Mouse (Mus musculus) neural tube, embryonic 11.5 days (tissue): ENCODE data around the gene Mybphl. TPM values are rescaled to one million over a fixed set of nuclear protein-coding genes. Genes with fewer than 3 reads are reported as not detected.

Experiments used
- ATAC-seq: fragments of 200-750 bp; cut with Nextera tagmentation; 2 replicates; pipeline ENCODE4 v1.8.0; 2017; ENCODE audit warnings: moderate number of reproducible peaks, mild to moderate bottlenecking, moderate TSS enrichment, moderate library complexity; ENCODE audit not compliant: insufficient read depth, low FRiP score, low TSS enrichment
- DNase-seq: peaks from one replicate; pipeline ENCODE4 v3.0.0-alpha.2; 2015; ENCODE audit warnings: low spot score
- H3K27ac ChIP-seq: fragments of 300-500 bp; sonication (generic); 2 replicates; pipeline ENCODE4 v1.5.1; 2014; ENCODE audit warnings: low read depth, mild to moderate bottlenecking, low read length
- H3K27me3 ChIP-seq: fragments of 300-500 bp; sonication (generic); 2 replicates; pipeline ENCODE4 v1.6.1; 2014; ENCODE audit warnings: mild to moderate bottlenecking, low read length, mixed read lengths; ENCODE audit not compliant: control insufficient read depth, insufficient read depth
- H3K36me3 ChIP-seq: fragments of 300-500 bp; sonication (generic); 2 replicates; pipeline ENCODE4 v1.6.1; 2014; ENCODE audit warnings: mild to moderate bottlenecking, low read length, moderate library complexity, mixed read lengths; ENCODE audit not compliant: control insufficient read depth, insufficient read depth
- H3K4me1 ChIP-seq: fragments of 300-500 bp; sonication (generic); 2 replicates; pipeline ENCODE4 v1.6.1; 2014; ENCODE audit warnings: low read length, mixed read lengths; ENCODE audit not compliant: control insufficient read depth, insufficient read depth
- H3K4me2 ChIP-seq: fragments of 300-500 bp; sonication (generic); 2 replicates; pipeline ENCODE4 v1.6.1; 2014; ENCODE audit warnings: low read depth, mild to moderate bottlenecking, moderate library complexity
- H3K4me3 ChIP-seq: fragments of 300-500 bp; sonication (generic); 2 replicates; pipeline ENCODE4 v1.5.1; 2014; ENCODE audit warnings: low read depth, low read length
- H3K9ac ChIP-seq: fragments of 300-500 bp; sonication (generic); 2 replicates; pipeline ENCODE4 v1.6.1; 2014; ENCODE audit warnings: mild to moderate bottlenecking, low read length
- H3K9me3 ChIP-seq: fragments of 300-500 bp; sonication (generic); 2 replicates; pipeline ENCODE4 v1.6.1; 2016; ENCODE audit warnings: low read length; ENCODE audit not compliant: control insufficient read depth
- WGBS: fragments of 180-500 bp; shearing (Covaris S2); extraction: QIAGEN DNeasy Blood & Tissue Kit; methylation state at CpG from one replicate; pipeline ENCODE4 v1.1.7; 2014; 5-methylcytosine and 5-hydroxymethylcytosine counted together
- polyA plus RNA-seq: library from polyadenylated mRNA; unstranded; fragments of >200 nt; fragmentation: Nextera tagmentation; extraction: Ambion mirVana; gene quantifications from 2 replicates; pipeline ENCODE4 v1.2.1, GENCODE M21; 2014

Mybphl gene
- polyA plus RNA-seq, 1 experiment from 2014 or later: 0.31 TPM

DNA sequence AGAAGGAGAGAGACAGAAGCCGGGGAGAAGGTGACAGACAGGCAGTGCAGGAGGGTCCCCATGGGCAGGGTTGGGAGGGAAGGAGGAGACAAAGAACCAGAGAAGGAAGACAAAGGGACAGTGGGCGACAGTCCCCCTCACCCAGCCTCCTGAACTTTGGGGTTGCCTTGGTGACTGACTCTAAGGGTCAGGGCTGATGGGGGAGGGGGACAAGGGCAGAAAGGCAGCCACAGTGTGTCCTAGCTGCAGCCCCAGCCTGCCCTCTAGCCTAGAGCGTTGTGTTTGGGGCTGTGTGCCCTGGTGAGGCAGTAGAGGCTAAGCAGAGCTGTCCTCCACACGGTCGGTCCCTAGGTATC lies 45.6 kb downstream of the Mybphl start:
- H3K4me1 ChIP-seq: peaks cover 39% of the 10 kb centered on the region
- peak; percentile 79 for DNase-seq
- peak overlapping the region; percentile 89 for H3K9ac ChIP-seq
- H3K36me3 ChIP-seq: peaks cover 31% of the 10 kb centered on the region
- peak overlapping the region; percentile 97 for H3K27ac ChIP-seq
- H3K9me3 ChIP-seq: peaks cover 8% of the 10 kb centered on the region
- peak; percentile 49 for ATAC-seq
- peak overlapping the region; percentile 87 for H3K4me2 ChIP-seq
- peak overlapping the region; percentile 41 for H3K4me3 ChIP-seq
- no peaks in the 10 kb centered on the region for H3K27me3 ChIP-seq
- 16% methylated on average over 5 of the region's 5 CpGs for WGBS

DNA sequence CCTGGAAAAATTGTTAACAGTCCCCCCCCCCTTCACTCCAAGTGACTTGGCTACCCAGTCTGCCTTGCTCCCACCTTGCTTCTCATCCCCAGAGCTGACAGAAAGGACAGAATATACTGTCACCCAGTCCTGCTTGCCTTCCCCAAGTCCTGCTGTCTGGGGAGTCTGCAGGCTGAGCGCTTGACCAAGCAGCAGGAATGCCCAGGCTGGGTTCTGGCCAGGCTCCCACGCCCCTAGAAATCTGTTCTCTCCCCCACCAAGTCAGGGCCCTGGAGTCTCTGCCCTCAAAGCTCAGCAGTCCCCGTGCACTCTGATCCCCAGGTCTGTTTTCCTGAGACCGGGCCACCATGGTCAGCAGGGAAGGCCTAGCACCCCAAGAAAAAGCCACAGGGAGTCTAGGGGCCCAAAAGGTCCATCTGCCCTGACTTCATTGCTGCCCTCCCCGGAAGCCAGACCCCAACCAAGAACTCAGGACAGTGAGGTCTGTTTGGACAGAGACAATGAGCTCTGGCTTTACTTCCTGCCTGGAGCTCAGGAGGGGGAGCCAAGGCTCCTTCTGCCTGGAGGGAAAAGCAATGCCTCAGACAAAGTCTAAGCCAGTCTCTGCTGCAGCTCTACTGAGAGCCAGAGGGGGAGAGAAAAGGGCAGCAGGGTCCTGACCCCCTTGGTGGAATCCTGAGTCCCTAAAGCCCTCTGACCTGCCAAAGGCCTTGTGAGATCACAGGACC lies 46.5 kb downstream of the Mybphl start:
- no peak for ATAC-seq
- Histone ChIP-seq H3K27me3 (no peaks in the 10 kb centered on the region), H3K9ac (peak overlapping the region; percentile 89), H3K4me1 (peaks cover 37% of the 10 kb centered on the region), H3K36me3 (peaks cover 31% of the 10 kb centered on the region), H3K4me2 (peak overlapping the region; percentile 87), H3K9me3 (peaks cover 8% of the 10 kb centered on the region), H3K4me3 (peak overlapping the region; percentile 41), H3K27ac (peak overlapping the region; percentile 97)
- whole genome bisulfite sequencing: 48% methylated on average over 5 of the region's 5 CpGs
- DNase-seq: no peak

DNA sequence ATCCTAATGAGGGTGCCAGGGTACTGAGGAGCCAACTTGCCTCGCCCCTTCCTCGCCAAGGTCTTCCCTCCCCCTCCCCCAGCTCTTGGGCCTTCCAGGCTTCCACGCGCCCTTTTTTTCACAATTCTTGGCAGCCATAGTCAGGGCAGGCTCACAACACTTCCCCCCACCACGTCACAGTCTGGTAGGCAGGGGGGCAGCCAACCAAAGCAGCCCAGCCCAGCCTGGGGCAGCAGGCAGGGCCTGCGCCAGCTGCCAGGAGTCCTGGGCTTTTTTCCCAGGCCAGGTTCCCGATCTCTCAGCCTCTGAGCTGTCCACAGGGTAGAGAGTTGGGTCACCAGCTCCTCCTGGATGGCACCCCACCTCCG lies 47.0 kb downstream of the Mybphl start:
- peak; percentile 54 for DNase-seq
- peaks cover 29% of the 10 kb centered on the region for H3K36me3 ChIP-seq
- ATAC-seq: peak; percentile 35; the same call in 1 of the 2 replicates
- H3K9me3 ChIP-seq: peaks cover 8% of the 10 kb centered on the region
- H3K27me3 ChIP-seq: no peaks in the 10 kb centered on the region
- H3K4me3 ChIP-seq: peak overlapping the region; percentile 41
- peaks cover 32% of the 10 kb centered on the region for H3K4me1 ChIP-seq
- peak overlapping the region; percentile 87 for H3K4me2 ChIP-seq
- 50% methylated on average over 8 of the region's 8 CpGs for WGBS
- H3K9ac ChIP-seq: peak overlapping the region; percentile 89
- H3K27ac ChIP-seq: peak overlapping the region; percentile 97

DNA sequence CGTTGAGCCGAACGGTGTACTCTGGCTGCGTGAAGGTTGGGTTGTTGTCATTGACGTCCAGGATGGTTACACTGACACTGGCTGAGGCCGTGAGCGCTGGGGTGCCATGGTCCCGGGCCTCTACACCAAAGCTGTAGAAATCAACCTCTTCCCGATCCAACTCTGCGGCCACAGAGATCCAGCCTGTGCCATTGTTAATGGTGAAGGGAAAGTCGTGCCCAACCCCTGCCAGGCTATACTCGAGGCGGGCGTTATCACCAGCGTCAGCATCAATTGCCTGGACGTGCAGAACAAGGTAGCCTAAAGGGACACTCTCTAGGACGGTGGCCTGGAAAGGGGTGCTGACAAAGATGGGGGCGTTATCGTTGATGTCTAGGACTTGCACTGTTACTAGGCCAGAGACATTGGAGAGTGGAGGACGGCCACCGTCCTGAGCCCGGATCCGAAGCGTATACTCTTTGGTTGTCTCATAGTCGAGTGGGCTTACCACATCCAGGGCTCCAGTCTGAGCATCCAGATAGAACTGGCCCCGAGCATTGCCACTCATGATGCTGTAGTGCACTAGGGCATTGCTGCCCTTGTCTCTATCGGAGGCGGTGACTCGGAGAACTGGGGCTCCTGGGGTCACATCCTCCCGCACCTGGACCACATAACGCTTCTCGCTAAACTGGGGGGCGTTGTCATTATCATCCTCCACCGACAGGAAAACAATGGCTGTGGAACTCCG lies 49.1 kb downstream of the Mybphl start:
- Histone ChIP-seq H3K27me3 (no peaks in the 10 kb centered on the region), H3K27ac (no peak overlapping the region), H3K4me2 (no peak overlapping the region), H3K9ac (no peak overlapping the region), H3K4me3 (peak overlapping the region; percentile 7; the same call in 1 of the 2 replicates), H3K9me3 (peaks cover 8% of the 10 kb centered on the region), H3K36me3 (peaks cover 23% of the 10 kb centered on the region), H3K4me1 (peaks cover 24% of the 10 kb centered on the region)
- DNase-seq: no peak
- no peak for ATAC-seq
- WGBS: 97% methylated on average over 35 of the region's 35 CpGs

DNA sequence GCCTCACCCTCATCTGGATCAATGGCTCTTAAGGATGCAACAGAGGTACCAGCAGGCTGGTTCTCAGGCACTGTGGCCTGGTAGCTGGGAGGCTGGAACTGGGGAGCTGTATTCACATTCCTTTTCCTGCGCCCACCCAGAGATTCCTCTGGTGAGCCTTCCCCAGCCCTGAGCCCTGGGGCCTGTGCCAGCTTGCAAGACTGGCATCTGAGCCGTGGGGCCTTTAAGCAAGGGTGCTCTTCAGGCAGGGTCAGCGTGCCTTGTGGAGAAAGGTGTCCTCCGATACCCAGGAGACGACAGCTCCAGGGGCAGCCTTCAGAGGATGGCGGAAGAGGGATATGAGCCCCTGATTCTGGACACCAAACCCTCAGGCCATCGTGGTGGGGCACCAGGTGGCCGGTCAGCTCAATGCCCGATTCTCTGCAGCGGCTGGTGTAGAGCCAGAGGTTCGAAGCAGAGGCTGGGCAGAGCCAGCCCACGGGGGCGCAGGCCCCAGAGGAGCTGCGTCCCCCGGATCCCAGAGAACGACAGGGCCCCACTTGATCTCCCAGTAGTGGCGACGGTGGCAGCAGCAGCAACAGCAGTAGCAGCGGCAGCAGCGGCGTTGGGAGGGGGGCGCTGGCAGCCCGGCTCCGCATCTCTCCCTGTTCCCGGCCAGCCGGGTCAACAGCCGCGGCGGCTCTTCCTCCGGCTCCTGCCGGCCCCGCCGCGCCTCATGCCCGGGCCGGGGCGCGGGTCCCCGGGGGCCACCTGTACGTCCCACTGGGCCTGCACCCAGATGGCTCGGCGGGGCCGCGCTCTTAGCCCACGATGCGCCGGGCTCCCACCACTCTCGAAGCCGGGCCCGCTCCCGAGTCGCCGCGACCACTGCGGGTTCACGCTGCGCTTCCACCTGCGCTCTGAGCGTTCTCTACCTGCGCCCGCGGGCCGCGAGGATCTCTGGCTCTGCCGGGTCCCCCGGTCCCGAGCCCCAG lies 50.4 kb downstream of the Mybphl start, which contains the start of gene Celsr2:
Gene Celsr2, minus strand, starts transcription at position 696 of the 974 bp plus-strand sequence.
- H3K36me3 ChIP-seq: peaks cover 21% of the 10 kb centered on the region
- DNase-seq (peak; percentile 57), ATAC-seq (peak; percentile 5; the same call in 1 of the 2 replicates)
- peaks cover 17% of the 10 kb centered on the region for H3K4me1 ChIP-seq
- WGBS: 6% methylated on average over 67 of the region's 67 CpGs
- peak within 1 kb of the TSS; percentile 81 for H3K27ac ChIP-seq
- H3K9me3 ChIP-seq: peaks cover 8% of the 10 kb centered on the region
- peak within 1 kb of the TSS; percentile 87 for H3K4me3 ChIP-seq
- peak within 1 kb of the TSS; percentile 87 for H3K4me2 ChIP-seq
- no peaks in the 10 kb centered on the region for H3K27me3 ChIP-seq
- peak within 1 kb of the TSS; percentile 97 for H3K9ac ChIP-seq

DNA sequence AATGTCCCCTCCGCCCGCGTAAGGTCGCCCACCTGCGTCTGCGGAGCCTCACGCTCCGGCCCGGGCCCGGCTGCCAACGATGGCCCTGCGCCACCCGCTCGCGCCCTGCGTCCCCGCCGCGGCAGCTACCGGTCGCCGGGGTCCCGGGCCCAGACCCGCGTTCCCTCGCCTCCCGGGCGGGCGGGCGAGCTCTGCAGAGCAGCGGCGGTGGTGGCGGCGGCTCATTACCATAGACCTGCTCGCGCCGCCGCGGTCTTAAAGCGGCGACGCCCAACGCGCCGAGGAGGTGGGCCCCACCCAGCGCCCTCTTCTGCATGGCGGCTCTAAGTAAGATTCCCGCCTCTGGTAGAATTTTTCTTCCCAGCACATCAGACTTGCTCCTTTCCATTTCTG lies 51.1 kb downstream of the Mybphl start:
- Histone ChIP-seq H3K9me3 (peaks cover 8% of the 10 kb centered on the region), H3K4me3 (peak overlapping the region; percentile 87), H3K9ac (peak overlapping the region; percentile 97), H3K36me3 (peaks cover 21% of the 10 kb centered on the region), H3K27ac (peak overlapping the region; percentile 81), H3K4me1 (peaks cover 14% of the 10 kb centered on the region), H3K27me3 (no peaks in the 10 kb centered on the region), H3K4me2 (peak overlapping the region; percentile 87)
- peak; percentile 78 for ATAC-seq
- under 1% methylated on average over 45 of the region's 48 CpGs for WGBS
- DNase-seq: peak; percentile 92

DNA sequence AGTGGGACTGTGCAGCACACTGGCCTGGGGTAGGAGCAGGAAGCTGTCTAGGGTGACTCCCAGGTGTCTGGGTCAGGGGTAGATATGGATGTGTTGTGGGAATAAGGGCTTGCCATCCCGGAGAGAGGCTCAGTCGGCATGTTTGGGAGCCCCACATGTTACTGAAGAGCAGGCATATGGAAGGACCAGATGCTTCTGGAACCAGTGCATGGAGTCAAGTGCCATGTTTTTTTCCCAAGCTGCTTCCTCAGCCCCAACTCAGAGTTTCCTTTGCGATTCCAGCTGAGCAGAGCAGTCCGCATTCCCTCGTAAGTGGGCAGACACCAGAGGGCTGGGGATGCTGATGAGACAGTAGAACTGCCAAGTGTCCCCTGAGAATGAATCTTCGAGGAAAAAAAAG lies 58.3 kb downstream of the Mybphl start:
- Histone ChIP-seq H3K27me3 (no peaks in the 10 kb centered on the region), H3K9ac (no peak overlapping the region)
- no peak for DNase-seq

More for the DNA sequence above, 58.3 kb downstream of the Mybphl start:
- 40% methylated on average over 6 of the region's 6 CpGs for WGBS
- Histone ChIP-seq H3K4me3 (no peak overlapping the region), H3K4me1 (peaks cover 34% of the 10 kb centered on the region), H3K4me2 (no peak overlapping the region), H3K36me3 (peaks cover 7% of the 10 kb centered on the region), H3K9me3 (no peaks in the 10 kb centered on the region), H3K27ac (no peak overlapping the region)
- ATAC-seq: no peak
